Mouse (Mus musculus): ENCODE data around the gene Fam214a. TPM values are rescaled to one million over a fixed set of nuclear protein-coding genes. Genes with fewer than 3 reads are reported as not detected.

Fam214a gene
- polyA plus RNA-seq, 1 experiment from 2014 or later = 14.0 TPM

DNA sequence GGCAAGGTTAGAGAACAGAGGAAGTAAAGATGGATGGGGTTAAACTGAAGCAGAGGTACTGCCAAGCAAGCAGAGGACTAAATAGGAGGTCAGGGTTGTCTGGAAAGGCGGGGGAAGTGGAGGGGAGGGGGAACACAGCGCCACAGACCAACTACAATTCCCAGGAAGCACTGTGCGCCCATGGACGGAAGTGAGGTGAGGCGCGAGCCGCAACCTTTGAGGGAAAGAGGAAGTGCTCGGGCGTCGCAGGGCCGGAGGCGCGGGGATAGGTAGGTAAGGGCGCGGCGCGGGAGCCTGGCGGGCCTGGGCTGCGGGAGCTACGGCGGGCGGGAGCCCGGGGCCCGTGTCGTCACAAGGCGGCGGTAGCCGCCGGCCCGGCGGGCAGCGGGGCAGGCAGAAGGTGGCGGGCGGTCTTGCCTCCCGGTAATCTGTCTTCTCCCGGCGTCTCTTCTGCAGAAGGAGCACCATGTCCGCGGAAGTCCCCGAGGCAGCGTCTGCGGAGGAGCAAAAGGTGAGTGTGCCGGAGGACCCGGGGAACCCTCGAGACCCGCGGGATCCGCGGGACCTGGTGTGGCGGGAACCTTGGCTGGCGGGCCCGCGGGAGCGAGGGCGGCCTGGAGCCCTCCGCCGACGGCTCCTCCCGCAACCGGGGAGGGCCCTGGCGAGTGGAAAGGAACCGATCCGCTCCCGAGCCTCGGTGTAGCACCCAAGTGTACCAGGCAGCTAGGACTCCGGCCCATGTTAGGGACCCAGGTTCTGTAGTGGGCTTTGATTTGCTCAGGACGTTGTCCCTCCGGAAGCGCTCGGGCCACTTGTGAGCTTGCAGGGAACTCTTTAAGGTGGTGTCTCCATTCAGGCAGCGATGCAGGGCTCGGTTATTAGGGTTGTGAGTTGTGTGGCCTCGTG lies 85.0 kb downstream of the Fam214a start, which contains the start of gene Arpp19:
TSS of gene Arpp19 (plus strand) at position 164 of the 906 bp plus-strand sequence.
- peak; percentile 90 for ATAC-seq (ENCODE audit: insufficient number of reproducible peaks, insufficient read depth, low FRiP score, low TSS enrichment)
- WGBS = under 1% methylated on average over 62 of the region's 73 CpGs
- Histone ChIP-seq H3K4me1 (peaks cover 9% of the 10 kb centered on the region), H3K27ac (peak within 1 kb of the TSS; percentile 79), H3K27me3 (no peaks in the 10 kb centered on the region), H3K4me2 (replicated peaks) (peak within 1 kb of the TSS; percentile 58), H3K9me3 (no peaks in the 10 kb centered on the region), H3K9ac (peak within 1 kb of the TSS; percentile 82), H3K4me3 (peak within 1 kb of the TSS; percentile 87), H3K36me3 (no peaks in the 10 kb centered on the region; the same call in 1 of the 2 replicates)

DNA sequence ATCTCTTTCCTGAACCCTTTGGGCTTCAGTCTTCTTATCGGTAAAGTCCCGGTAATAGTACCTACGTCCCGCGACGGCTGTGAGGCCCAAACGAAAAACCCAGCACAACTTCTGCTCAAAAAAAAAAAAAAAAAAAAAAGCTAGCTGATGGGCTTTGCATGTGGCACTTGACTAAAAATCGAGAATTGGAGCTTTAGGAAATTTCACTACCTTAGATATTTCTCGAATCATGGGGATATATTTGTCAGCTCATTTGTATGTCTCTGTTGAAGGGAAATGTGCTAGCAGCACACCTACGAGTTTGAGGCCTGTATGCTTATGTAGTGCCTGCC lies 85.6 kb downstream of the Fam214a start:
- H3K4me1 ChIP-seq = peaks cover 9% of the 10 kb centered on the region
- H3K9me3 ChIP-seq = no peaks in the 10 kb centered on the region
- H3K27ac ChIP-seq = no peak overlapping the region
- H3K27me3 ChIP-seq = no peaks in the 10 kb centered on the region
- H3K4me3 ChIP-seq = peak overlapping the region; percentile 87
- H3K4me2 ChIP-seq (replicated peaks) = peak overlapping the region; percentile 58
- ATAC-seq (ENCODE audit: insufficient number of reproducible peaks, insufficient read depth, low FRiP score, low TSS enrichment) = no peak
- H3K36me3 ChIP-seq = peaks cover 3% of the 10 kb centered on the region; the same call in 1 of the 2 replicates
- WGBS = 2% methylated on average over 10 of the region's 10 CpGs
- peak overlapping the region; percentile 82 for H3K9ac ChIP-seq

DNA sequence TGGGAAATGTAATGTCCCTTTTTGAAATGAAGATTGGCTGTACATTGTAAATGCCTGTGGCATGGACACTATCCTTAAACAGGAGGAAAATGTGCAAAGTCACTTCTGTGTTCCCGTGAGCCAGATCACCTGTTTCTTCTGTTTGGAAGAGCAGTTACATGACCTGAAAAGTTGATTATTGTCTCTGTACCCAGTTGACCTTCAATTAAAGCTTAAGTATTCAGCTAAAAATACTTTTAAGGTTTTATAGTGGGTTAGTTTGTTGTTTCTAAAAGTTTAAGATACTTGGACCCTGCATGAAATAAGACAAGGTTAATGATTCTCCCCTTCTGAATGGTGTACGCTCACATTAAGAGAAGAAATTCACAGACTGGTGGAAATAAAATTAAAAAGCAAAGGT lies 87.9 kb downstream of the Fam214a start:
- Histone ChIP-seq H3K9ac (no peak overlapping the region), H3K4me1 (peaks cover 9% of the 10 kb centered on the region), H3K36me3 (peaks cover 10% of the 10 kb centered on the region; the same call in 1 of the 2 replicates), H3K9me3 (no peaks in the 10 kb centered on the region), H3K4me3 (no peak overlapping the region), H3K27ac (no peak overlapping the region), H3K4me2 (replicated peaks) (no peak overlapping the region), H3K27me3 (no peaks in the 10 kb centered on the region)
- no peak for ATAC-seq (ENCODE audit: insufficient number of reproducible peaks, insufficient read depth, low FRiP score, low TSS enrichment)
- WGBS = 93% methylated on average over 2 of the region's 2 CpGs

DNA sequence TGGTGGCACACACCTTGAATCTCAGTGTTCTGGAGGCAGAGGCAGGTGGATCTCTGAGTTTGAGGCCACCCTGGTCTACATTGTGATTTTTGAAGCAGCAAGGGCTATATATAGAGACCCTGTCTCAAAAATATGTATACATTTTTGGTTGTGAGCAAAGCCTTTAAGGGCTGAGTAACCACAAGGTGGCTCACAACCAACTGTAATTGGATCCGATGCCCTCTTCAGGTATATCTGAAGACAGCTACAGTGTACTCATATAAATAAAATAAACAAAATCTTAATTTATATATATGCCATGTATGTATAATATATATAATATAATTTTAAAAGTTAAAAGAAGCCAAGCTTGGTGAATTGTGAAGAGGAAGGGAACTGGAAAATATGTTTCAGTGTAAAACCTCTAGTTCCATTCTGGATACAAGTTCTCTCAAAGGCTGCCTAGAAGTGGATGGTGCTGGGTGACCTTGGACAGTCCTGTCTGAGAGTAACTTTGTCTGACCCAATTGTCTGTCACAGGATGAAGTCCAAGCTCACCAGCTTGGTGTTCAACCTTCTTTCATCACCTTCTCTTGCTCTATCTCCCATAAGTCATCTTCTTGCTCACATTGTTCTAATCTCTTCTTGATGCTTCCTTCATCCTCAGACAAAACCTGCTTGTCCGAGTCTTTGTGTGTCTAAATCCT lies 89.3 kb downstream of the Fam214a start:
- Histone ChIP-seq H3K36me3 (peaks cover 10% of the 10 kb centered on the region; the same call in 1 of the 2 replicates), H3K27ac (no peak overlapping the region), H3K27me3 (no peaks in the 10 kb centered on the region), H3K4me1 (peaks cover 9% of the 10 kb centered on the region), H3K4me3 (no peak overlapping the region), H3K4me2 (replicated peaks) (no peak overlapping the region), H3K9me3 (no peaks in the 10 kb centered on the region), H3K9ac (no peak overlapping the region)
- ATAC-seq (ENCODE audit: insufficient number of reproducible peaks, insufficient read depth, low FRiP score, low TSS enrichment) = no peak
- 83% methylated on average over 2 of the region's 2 CpGs for WGBS

DNA sequence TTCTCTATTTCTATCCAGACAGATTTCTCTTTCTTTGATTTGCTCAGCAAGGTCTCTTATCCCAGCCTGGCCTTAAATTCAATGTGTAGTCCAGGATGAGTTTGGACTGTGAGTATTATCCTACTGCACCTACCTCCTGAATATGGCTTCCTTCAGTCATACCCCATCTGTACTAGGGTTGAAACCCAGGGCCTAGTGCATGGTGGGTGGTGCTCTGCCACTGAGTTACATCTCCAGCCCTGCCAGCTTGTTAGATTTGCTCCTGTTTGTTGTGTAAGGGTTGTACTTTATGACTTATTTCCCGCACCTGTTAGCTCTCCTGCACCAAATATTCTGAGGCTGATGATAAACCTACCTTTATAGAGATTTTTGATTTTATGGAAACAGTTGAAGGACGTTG lies 90.5 kb downstream of the Fam214a start:
- no peak overlapping the region for H3K27ac ChIP-seq
- no peak for ATAC-seq (ENCODE audit: insufficient number of reproducible peaks, insufficient read depth, low FRiP score, low TSS enrichment)
- WGBS = 90% methylated on average over 2 of the region's 2 CpGs
- H3K27me3 ChIP-seq = no peaks in the 10 kb centered on the region
- no peak overlapping the region for H3K4me2 ChIP-seq (replicated peaks)
- H3K9ac ChIP-seq = no peak overlapping the region
- no peaks in the 10 kb centered on the region for H3K9me3 ChIP-seq
- peaks cover 10% of the 10 kb centered on the region; the same call in 1 of the 2 replicates for H3K36me3 ChIP-seq
- peaks cover 9% of the 10 kb centered on the region for H3K4me1 ChIP-seq
- H3K4me3 ChIP-seq = no peak overlapping the region

DNA sequence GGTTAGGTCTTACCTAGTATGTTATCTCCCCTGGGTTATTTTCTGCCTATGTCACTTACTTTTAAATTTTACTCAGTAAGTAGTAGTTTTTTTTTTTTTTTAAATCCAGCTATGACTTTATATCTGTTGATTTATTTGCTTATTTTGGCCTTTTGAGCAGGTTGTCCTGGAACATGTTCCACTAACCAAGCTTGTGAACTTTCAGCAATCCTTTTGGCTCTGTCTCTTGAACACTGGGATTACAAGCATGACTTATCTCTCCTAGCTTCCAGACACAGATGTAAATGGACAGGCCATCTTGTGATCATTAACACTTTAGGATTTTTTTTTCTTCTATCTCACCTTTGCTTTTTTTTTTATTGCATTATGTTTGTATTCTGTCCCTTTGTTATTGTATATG lies 94.4 kb downstream of the Fam214a start:
- H3K4me1 ChIP-seq = no peaks in the 10 kb centered on the region
- H3K36me3 ChIP-seq = peaks cover 10% of the 10 kb centered on the region; the same call in 1 of the 2 replicates
- H3K27ac ChIP-seq = no peak overlapping the region
- H3K9me3 ChIP-seq = no peaks in the 10 kb centered on the region
- no peak overlapping the region for H3K4me2 ChIP-seq (replicated peaks)
- ATAC-seq (ENCODE audit: insufficient number of reproducible peaks, insufficient read depth, low FRiP score, low TSS enrichment) = no peak
- H3K9ac ChIP-seq = no peak overlapping the region
- H3K27me3 ChIP-seq = no peaks in the 10 kb centered on the region
- no peak overlapping the region for H3K4me3 ChIP-seq

DNA sequence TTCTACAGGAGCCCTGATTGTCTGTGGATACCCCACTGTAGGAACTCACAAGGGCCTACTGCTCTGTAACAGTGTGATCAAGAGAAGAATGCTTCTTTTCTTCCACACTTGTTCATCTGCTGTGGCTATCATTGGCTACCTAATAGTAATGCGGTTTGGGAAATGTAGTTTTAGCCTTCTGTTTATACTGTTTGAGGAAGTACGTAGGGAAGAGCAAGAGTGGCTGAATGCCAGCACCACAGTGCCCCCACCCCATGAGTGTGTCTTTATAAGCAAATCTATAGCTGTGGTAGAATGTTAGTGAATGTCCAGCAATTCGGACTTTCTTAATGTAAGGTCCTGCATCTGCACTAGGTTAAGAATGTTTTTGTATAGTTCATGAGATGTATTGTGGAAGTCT lies 96.4 kb downstream of the Fam214a start:
- Histone ChIP-seq H3K27ac (no peak overlapping the region), H3K4me3 (no peak overlapping the region), H3K36me3 (0 out of 2 replicates have a peak, but pooled peaks cover 6% of the 10 kb centered on the region), H3K9me3 (no peaks in the 10 kb centered on the region), H3K9ac (no peak overlapping the region), H3K27me3 (no peaks in the 10 kb centered on the region), H3K4me2 (replicated peaks) (no peak overlapping the region), H3K4me1 (no peaks in the 10 kb centered on the region)
- 80% methylated on average over 3 of the region's 3 CpGs for WGBS
- no peak for ATAC-seq (ENCODE audit: insufficient number of reproducible peaks, insufficient read depth, low FRiP score, low TSS enrichment)

DNA sequence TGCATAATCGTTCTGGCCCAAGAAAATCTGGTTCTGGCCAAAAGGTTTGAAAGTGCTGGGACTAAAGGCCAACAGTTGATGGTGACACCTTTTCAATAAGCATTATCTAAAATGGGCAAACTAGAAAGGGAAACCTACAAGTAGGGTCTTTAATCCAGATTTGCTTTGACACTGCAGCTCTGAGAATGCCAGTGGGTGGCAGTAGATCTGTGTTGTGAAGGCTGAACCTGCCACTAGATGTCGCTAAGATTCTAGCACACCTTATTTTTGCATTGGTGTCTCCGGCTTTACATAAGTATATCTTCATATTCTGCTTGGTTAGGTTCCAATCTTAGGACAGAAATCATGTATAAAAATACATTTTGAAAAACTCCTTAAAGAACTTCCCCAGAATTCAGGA lies 97.3 kb downstream of the Fam214a start:
- Histone ChIP-seq H3K27me3 (no peaks in the 10 kb centered on the region), H3K9me3 (no peaks in the 10 kb centered on the region), H3K9ac (no peak overlapping the region), H3K4me3 (no peak overlapping the region), H3K4me1 (no peaks in the 10 kb centered on the region), H3K27ac (no peak overlapping the region), H3K36me3 (0 out of 2 replicates have a peak, but pooled peaks cover 5% of the 10 kb centered on the region), H3K4me2 (replicated peaks) (no peak overlapping the region)
- ATAC-seq (ENCODE audit: insufficient number of reproducible peaks, insufficient read depth, low FRiP score, low TSS enrichment) = no peak
- WGBS = 41% methylated on average over 3 of the region's 3 CpGs

DNA sequence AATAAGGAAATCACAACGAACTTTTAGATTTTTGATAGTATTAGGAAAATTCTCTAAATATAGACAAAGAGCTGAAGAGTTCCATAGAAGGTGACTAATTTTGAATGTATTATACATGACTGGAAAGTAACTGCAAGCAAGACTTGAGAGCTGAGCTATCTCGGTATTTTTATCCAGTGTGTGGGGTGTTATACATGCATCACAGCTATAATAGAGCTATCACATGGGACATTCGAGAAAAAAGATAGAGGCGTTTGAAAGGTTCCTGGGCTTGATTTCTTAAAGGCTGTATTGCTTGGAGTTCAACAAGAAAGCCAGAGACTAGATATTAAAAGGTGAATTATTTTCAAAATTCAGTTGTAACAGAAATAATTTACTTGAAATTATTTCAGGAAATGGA lies 99.2 kb downstream of the Fam214a start:
- 86% methylated on average over 4 of the region's 4 CpGs for WGBS
- ATAC-seq (ENCODE audit: insufficient number of reproducible peaks, insufficient read depth, low FRiP score, low TSS enrichment) = no peak
- H3K4me1 ChIP-seq = no peaks in the 10 kb centered on the region

DNA sequence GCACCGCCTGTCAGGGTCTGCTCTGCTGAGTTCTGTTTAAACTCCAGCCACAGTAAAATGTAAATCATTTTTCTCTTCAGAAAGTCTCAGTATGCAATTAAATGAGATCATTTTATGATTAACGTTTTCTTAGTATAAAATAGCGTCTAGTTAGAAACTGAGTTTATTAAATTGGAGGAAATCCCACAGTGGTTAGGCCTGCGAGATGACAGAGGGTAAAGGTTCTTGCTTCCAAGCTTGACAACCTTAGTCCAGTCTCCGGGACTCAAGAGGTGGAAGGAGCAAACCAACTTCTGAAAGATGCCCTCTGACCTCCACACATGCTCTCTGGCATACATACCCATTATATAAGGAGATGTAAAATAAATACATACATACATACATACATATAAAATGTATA lies 102.4 kb downstream of the Fam214a start:
- Histone ChIP-seq H3K4me3 (no peak overlapping the region), H3K27me3 (no peaks in the 10 kb centered on the region), H3K27ac (no peak overlapping the region), H3K36me3 (peaks cover 18% of the 10 kb centered on the region), H3K9me3 (no peaks in the 10 kb centered on the region), H3K4me1 (no peaks in the 10 kb centered on the region), H3K4me2 (replicated peaks) (no peak overlapping the region), H3K9ac (no peak overlapping the region)
- 86% methylated on average over 5 of the region's 5 CpGs for WGBS
- no peak for ATAC-seq (ENCODE audit: insufficient number of reproducible peaks, insufficient read depth, low FRiP score, low TSS enrichment)

More for the DNA sequence above, 99.2 kb downstream of the Fam214a start:
- Histone ChIP-seq H3K9ac (no peak overlapping the region), H3K27ac (no peak overlapping the region), H3K36me3 (peaks cover 6% of the 10 kb centered on the region), H3K4me3 (no peak overlapping the region), H3K4me2 (replicated peaks) (no peak overlapping the region), H3K27me3 (no peaks in the 10 kb centered on the region), H3K9me3 (no peaks in the 10 kb centered on the region)

DNA sequence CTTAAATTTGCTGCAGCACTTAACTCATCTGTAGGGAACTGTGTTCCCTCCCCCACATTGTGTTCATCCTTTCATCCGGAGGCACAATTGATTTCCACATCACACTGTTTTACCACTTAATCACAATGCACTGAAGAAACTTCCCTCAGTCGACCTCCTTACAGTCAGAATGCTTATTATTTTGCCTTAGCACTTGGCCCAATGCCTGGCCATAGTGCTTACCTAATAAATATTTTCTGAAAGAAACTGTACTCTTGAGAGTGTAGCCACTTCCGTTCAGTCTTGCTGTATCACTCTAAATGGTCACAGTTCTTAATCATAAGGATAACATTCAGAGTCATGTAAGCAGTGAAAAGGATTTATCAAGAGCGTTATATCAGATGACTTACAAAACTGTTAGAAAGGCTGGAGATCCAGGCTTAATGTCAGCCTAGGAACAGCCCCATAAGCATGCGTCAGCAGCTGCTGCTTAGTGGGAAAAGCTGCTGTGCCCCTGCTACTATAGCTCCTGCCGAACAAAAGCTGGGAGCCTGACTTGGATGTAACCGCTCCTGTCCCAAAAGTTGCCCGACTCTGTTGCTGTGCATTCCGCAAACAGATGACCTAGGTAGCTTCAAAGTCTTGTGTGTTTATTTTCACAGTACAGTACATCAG lies 112.1 kb downstream of the Fam214a start:
- no peak overlapping the region for H3K4me3 ChIP-seq
- no peak overlapping the region for H3K9ac ChIP-seq
- H3K36me3 ChIP-seq = no peaks in the 10 kb centered on the region
- H3K4me2 ChIP-seq (replicated peaks) = no peak overlapping the region
- no peak for ATAC-seq (ENCODE audit: insufficient number of reproducible peaks, insufficient read depth, low FRiP score, low TSS enrichment)
- no peak overlapping the region for H3K27ac ChIP-seq
- H3K27me3 ChIP-seq = no peaks in the 10 kb centered on the region
- WGBS = 75% methylated on average over 9 of the region's 9 CpGs
- H3K9me3 ChIP-seq = no peaks in the 10 kb centered on the region
- no peaks in the 10 kb centered on the region for H3K4me1 ChIP-seq
